Mouse (Mus musculus) hindbrain, embryonic 13.5 days (tissue): ENCODE measurements at regions not wholly inside any gene's neighbourhood (a gene's known extent, or its start where the extent isn't known, plus 50 kb on each side); places are given as distances from the start of the nearest gene placed in this dataset.

Source experiments
- ATAC-seq: fragments of 200-750 bp; cut with Nextera tagmentation; 2 replicates; pipeline ENCODE4 v1.8.0; 2017; ENCODE audit warnings: moderate TSS enrichment; ENCODE audit not compliant: low FRiP score
- H3K27ac ChIP-seq: fragments of 300-500 bp; sonication (generic); 2 replicates; pipeline ENCODE4 v1.5.1; 2015; ENCODE audit warnings: inconsistent platforms, mild to moderate bottlenecking, moderate library complexity
- H3K27me3 ChIP-seq: fragments of 300-500 bp; sonication (generic); 2 replicates; pipeline ENCODE4 v1.6.1; 2015; ENCODE audit warnings: mild to moderate bottlenecking, inconsistent platforms
- H3K36me3 ChIP-seq: fragments of 300-500 bp; sonication (generic); 2 replicates; pipeline ENCODE4 v1.6.1; 2015; ENCODE audit warnings: mild to moderate bottlenecking, inconsistent platforms
- H3K4me1 ChIP-seq: fragments of 300-500 bp; sonication (generic); replicated peaks from 2 replicates; pipeline ENCODE4 v1.6.1; 2015; ENCODE audit warnings: inconsistent platforms
- H3K4me2 ChIP-seq: fragments of 300-500 bp; sonication (generic); 2 replicates; pipeline ENCODE4 v1.6.1; 2015; ENCODE audit warnings: inconsistent platforms, mild to moderate bottlenecking, moderate library complexity
- H3K4me3 ChIP-seq: fragments of 300-500 bp; sonication (generic); 2 replicates; pipeline ENCODE4 v1.5.1; 2015; ENCODE audit warnings: mild to moderate bottlenecking, inconsistent platforms
- H3K9ac ChIP-seq: fragments of 300-500 bp; sonication (generic); 2 replicates; pipeline ENCODE4 v1.6.1; 2015; ENCODE audit warnings: mild to moderate bottlenecking, inconsistent platforms
- H3K9me3 ChIP-seq: fragments of 300-500 bp; sonication (generic); 2 replicates; pipeline ENCODE4 v1.6.1; 2016; ENCODE audit warnings: inconsistent platforms
- WGBS: fragments of 180-500 bp; shearing (Covaris S2); methylation state at CpG from one replicate; pipeline ENCODE4 v1.1.7; 2015; 5-methylcytosine and 5-hydroxymethylcytosine counted together

DNA sequence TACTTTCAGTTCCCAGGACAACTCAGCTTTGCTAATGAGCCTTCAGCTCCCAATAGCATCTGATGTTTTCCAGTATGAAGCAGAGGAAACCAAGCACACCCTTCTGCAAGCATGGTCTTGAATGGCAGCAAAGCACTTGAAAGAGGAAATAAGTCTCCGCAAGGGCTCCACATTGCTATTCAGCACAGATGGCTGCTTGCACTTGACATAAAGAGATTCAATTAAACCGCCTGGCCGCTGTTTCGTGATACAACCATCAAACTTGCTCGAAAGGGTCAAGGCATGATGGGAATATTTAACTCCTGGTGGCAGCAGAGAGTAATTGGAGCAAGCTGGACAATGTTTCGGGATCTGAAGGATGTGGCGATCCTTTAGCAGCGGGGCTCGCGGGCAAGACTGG is 54.3 kb upstream of the Mmp2 start:
- Histone ChIP-seq H3K27me3 (no peaks in the 10 kb centered on the region), H3K9me3 (no peaks in the 10 kb centered on the region), H3K4me3 (no peak overlapping the region), H3K27ac (no peak overlapping the region), H3K9ac (no peak overlapping the region), H3K4me2 (no peak overlapping the region), H3K36me3 (no peaks in the 10 kb centered on the region), H3K4me1 (peaks cover 5% of the 10 kb centered on the region)
- ATAC-seq = no peak
- WGBS = 68% methylated on average over 10 of the region's 10 CpGs

DNA sequence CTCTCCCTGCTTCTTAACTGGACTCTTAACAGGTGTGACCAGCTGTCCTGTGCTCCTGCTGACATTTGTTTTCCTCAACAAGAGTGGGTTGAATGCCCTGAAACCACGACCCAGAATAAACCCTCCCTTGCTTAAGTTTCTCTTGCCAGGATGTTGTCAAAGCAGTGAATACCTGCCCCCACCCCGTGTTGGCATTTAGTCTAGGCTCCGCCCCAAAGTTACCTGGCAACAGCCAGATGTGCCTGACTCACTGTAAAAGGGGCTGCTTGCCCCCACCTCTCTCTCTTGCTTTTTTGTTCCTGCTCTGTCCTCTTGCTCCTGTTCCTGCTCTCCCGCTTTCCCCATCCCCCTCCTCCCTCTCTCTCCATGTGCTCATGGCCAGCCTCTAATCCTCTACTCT is 51.9 kb upstream of the Mmp2 start:
- Histone ChIP-seq H3K4me2 (no peak overlapping the region), H3K9me3 (no peaks in the 10 kb centered on the region), H3K4me1 (peaks cover 5% of the 10 kb centered on the region), H3K4me3 (no peak overlapping the region), H3K36me3 (no peaks in the 10 kb centered on the region), H3K9ac (no peak overlapping the region), H3K27ac (no peak overlapping the region), H3K27me3 (no peaks in the 10 kb centered on the region)
- WGBS = 59% methylated on average over 4 of the region's 4 CpGs
- ATAC-seq = no peak

DNA sequence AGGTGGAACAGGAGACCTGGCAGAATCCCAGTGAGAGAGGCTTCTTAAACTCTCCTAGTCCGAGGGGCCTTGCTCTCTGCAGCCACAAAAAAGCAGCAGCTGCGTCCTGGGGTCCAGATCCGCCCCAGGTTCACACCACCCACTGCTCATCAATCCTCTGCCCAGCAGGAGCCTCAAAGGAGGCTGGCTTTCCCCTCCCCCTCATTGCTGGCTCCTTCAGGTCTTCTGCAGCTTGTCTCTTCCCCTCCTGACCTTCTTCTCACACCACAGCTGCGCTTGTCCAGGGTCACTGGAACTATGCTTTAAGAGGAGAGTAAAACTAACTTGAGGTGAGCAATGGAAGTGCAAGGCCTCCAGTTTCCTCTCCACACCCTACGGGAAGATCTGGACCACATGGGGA is 50.0 kb upstream of the Mmp2 start:
- Histone ChIP-seq H3K36me3 (no peaks in the 10 kb centered on the region), H3K4me2 (no peak overlapping the region), H3K27me3 (0 out of 2 replicates have a peak, but pooled peaks cover 2% of the 10 kb centered on the region), H3K27ac (no peak overlapping the region), H3K4me3 (no peak overlapping the region), H3K4me1 (peaks cover 5% of the 10 kb centered on the region), H3K9me3 (no peaks in the 10 kb centered on the region), H3K9ac (no peak overlapping the region)
- no peak for ATAC-seq
- 12% methylated on average over 5 of the region's 5 CpGs for WGBS
